Mouse (Mus musculus) neutrophil, adult 5-6 weeks (primary cell): ENCODE results near the gene Npr3. TPM values are rescaled to one million over a fixed set of nuclear protein-coding genes. Genes with fewer than 3 reads are reported as not detected.

ENCODE experiments used
- ATAC-seq: fragments of 151-379, 151-347 bp; 2 replicates; pipeline ENCODE4 v1.8.0; 2017; ENCODE audit warnings: mild to moderate bottlenecking, moderate TSS enrichment; ENCODE audit not compliant: insufficient number of reproducible peaks, poor library complexity, low FRiP score, severe bottlenecking; ENCODE audit errors: extremely low read depth
- total RNA-seq: library from RNA; stranded (forward); fragments of 200-1000 nt; gene quantifications from 2 replicates; pipeline ENCODE4 v1.2.3, GENCODE M21; 2017

Npr3 gene
- total RNA-seq, 1 experiment from 2014 or later, result 0.23 TPM

DNA sequence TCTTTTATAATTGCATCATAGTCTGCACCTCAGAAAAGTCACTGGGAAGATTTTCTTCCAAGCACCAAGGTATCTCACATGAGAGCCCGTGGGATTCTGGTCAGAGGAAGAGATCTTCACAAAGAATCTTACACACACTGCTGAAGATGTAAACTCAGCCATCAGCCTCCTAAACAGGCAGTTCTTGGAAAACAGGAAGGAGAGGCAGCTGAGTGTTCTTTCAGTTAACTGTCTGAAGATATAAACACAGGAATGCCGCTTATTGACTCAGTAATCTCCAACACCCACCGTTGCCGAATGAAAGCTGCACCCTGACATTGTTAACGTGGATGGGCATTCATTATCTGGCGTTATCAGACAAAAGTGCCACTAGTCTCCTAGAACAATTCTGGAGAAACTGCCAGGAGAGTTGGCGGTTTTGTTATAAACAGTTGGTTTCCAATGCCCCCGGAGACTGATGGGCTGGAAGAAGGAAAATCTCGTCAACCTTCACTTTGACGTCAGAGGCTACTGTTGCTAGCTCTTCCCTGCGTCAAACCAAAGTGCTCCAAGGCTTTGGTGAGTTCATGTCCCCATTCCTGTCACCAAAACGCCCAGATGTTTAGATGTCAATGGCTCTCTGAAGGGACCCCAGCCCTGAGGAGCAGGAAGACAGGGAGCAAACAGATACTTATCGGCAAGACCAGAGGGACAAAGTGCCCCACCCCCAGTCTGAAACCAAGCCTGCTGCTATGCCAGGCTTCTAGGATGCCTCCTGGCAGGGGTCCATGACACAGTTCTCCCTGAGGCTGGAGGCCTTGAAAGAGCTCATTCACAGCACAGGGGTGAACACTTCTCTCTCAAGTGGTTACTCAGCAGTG, 105.0 kb downstream of the Npr3 start:
- ATAC-seq, result no peak

- no peak for ATAC-seq
These were observed 112.5 kb downstream of the Npr3 start for GRCm38 (mm10) chr15:11794632-11795031.

Other genes with a start within 250 kb of the Npr3 start
- 266 and 304 TPM in 2 replicates for gene Sub1, start 89.7 kb upstream of the Npr3 start, total RNA-seq
- gene Zfr, start 210.5 kb upstream of the Npr3 start, total RNA-seq, result 71.1 and 83.7 TPM in 2 replicates